Mouse (Mus musculus) megakaryocyte, adult 5-6 weeks (primary cell): ENCODE results near the gene Cyp8b1. TPM values are rescaled to one million over a fixed set of nuclear protein-coding genes. Genes with fewer than 3 reads are reported as not detected.

ENCODE experiments used
- total RNA-seq, 2 experiments: library from RNA; stranded (forward) in 1 of 2; stranded (reverse) in 1 of 2; fragments of 153-499, 151-499 nt in 1 of 2; fragments of 221-1000, 200-1000 nt in 1 of 2; gene quantifications; 2 replicates each; pipeline versions ENCODE4 v1.2.3 to v1.2.4; 2015 to 2017

Cyp8b1 gene
- total RNA-seq, 2 experiments from 2014 or later: 0.18 TPM; not detected in 1

Other genes starting within 250 kb of the Cyp8b1 start
- 5.9 and 8.6 TPM in 2 replicates for gene Sec22c, start 210.8 kb downstream of the Cyp8b1 start, total RNA-seq (2015)
- gene Sec22c, start 210.8 kb downstream of the Cyp8b1 start, total RNA-seq (2017): 4.4 and 5.2 TPM in 2 replicates
- 36.2 and 39.1 TPM in 2 replicates for gene Ss18l2, start 206.0 kb downstream of the Cyp8b1 start, total RNA-seq (2015)
- 29.8 and 35.7 TPM in 2 replicates for gene Ss18l2, start 206.0 kb downstream of the Cyp8b1 start, total RNA-seq (2017)
- 72.1 and 87.3 TPM in 2 replicates for gene Nktr, start 197.1 kb downstream of the Cyp8b1 start, total RNA-seq (2015)
- gene Nktr, start 197.1 kb downstream of the Cyp8b1 start, total RNA-seq (2017): 69.6 and 110 TPM in 2 replicates
- gene Zfp651, start 157.0 kb downstream of the Cyp8b1 start, total RNA-seq (2015): not detected in 2 replicates
- not detected in 2 replicates for gene Zfp651, start 157.0 kb downstream of the Cyp8b1 start, total RNA-seq (2017)
- gene Klhl40, start 138.7 kb downstream of the Cyp8b1 start, total RNA-seq (2015): not detected in 2 replicates
- not detected in 2 replicates for gene Klhl40, start 138.7 kb downstream of the Cyp8b1 start, total RNA-seq (2017)
- not detected in 2 replicates for gene Hhatl, start 123.8 kb downstream of the Cyp8b1 start, total RNA-seq (2015)
- not detected in 2 replicates for gene Hhatl, start 123.8 kb downstream of the Cyp8b1 start, total RNA-seq (2017)
- not detected in 2 replicates for gene Ccdc13, start 76.8 kb downstream of the Cyp8b1 start, total RNA-seq (2015)
- gene Ccdc13, start 76.8 kb downstream of the Cyp8b1 start, total RNA-seq (2017): not detected in 2 replicates
- 64.0 and 80.3 TPM in 2 replicates for gene Higd1a, start 57.9 kb downstream of the Cyp8b1 start, total RNA-seq (2015)
- gene Higd1a, start 57.9 kb downstream of the Cyp8b1 start, total RNA-seq (2017): 9.5 and 13.5 TPM in 2 replicates
- gene Ackr2, start 17.9 kb downstream of the Cyp8b1 start, total RNA-seq (2015): not detected in 2 replicates
- not detected in 2 replicates for gene Ackr2, start 17.9 kb downstream of the Cyp8b1 start, total RNA-seq (2017)
- gene Fam198a, start 34.7 kb upstream of the Cyp8b1 start, total RNA-seq (2015): not detected in 2 replicates
- not detected in 2 replicates for gene Fam198a, start 34.7 kb upstream of the Cyp8b1 start, total RNA-seq (2017)
- gene Pomgnt2, start 80.8 kb upstream of the Cyp8b1 start, total RNA-seq (2015): 1.4 TPM in 1 of 2 replicates, not detected in the other
- 0.18 and 1.5 TPM in 2 replicates for gene Pomgnt2, start 80.8 kb upstream of the Cyp8b1 start, total RNA-seq (2017)
- 56.3 and 63.6 TPM in 2 replicates for gene Snrk, start 201.0 kb upstream of the Cyp8b1 start, total RNA-seq (2015)
- 76.9 and 85.5 TPM in 2 replicates for gene Snrk, start 201.0 kb upstream of the Cyp8b1 start, total RNA-seq (2017)